Comparison of ENCODE assay signal across 18 mouse cellular contexts in genomic region chr16:40878301-40878700, GRCm38 (mm10).
A peak's percentile ranks its signal among the peaks of the same experiment; 100 is the strongest.
DNase-seq lines count a peak whose midpoint lies in the region; ATAC-seq and TF ChIP-seq lines count a peak whose summit lies in the region.
"Had no signal": no experiment of that assay in that cellular context is flagged by ENCODE, and none has a peak within 500 bp of the region (broad histone marks: within the 10 kb centered on the region; RNA-seq: fewer than 3 reads in every experiment).

No protein-coding gene starts in this region.

- no peaks in the 10 kb centered on the region for H3K9me3 ChIP-seq in limb, embryonic 14.5 days (ENCODE audit: control insufficient read depth, low read length)
- H3K9me3 ChIP-seq in limb, embryonic 10.5 days (replicated peaks) = no peaks in the 10 kb centered on the region
- H3K9me3 ChIP-seq: heart, embryonic 15.5 days; hindbrain, embryonic 10.5 days had no signal

- WGBS in limb, embryonic 14.5 days = 52% methylated on average over 4 of the region's 4 CpGs
- 94% methylated on average over 4 of the region's 4 CpGs for WGBS in limb, embryonic 10.5 days

- no peak overlapping the region for H3K9ac ChIP-seq in limb, embryonic 14.5 days (ENCODE audit: low read depth, low read length, severe bottlenecking)
- H3K9ac ChIP-seq: heart, embryonic 15.5 days; liver, embryonic 14.5 days had no signal

- no peaks in the 10 kb centered on the region for H3K36me3 ChIP-seq in limb, embryonic 14.5 days (ENCODE audit: control insufficient read depth, insufficient read depth, low read length)
- H3K36me3 ChIP-seq in limb, embryonic 10.5 days = no peaks in the 10 kb centered on the region
- H3K36me3 ChIP-seq: heart, embryonic 15.5 days; hindbrain, embryonic 10.5 days had no signal

- no peak overlapping the region for H3K4me2 ChIP-seq in limb, embryonic 14.5 days (replicated peaks; ENCODE audit: low read depth, low read length, severe bottlenecking)
- H3K4me2 ChIP-seq: heart, embryonic 15.5 days had no signal

- no peak for TF ChIP-seq CTCF in brain, embryonic 14.5 days (IDR thresholded peaks at IDR 0.05; ENCODE audit: borderline replicate concordance, extremely low read depth, insufficient read depth, insufficient read length)

- no peak overlapping the region for H3K27ac ChIP-seq in limb, embryonic 14.5 days (replicated peaks; ENCODE audit: low read depth, low read length)
- no peak overlapping the region for H3K27ac ChIP-seq in limb, embryonic 10.5 days
- H3K27ac ChIP-seq: gastrocnemius, adult 2 months; heart, embryonic 15.5 days; hindbrain, embryonic 10.5 days; liver, embryonic 14.5 days had no signal

- no peaks in the 10 kb centered on the region for H3K27me3 ChIP-seq in limb, embryonic 14.5 days (ENCODE audit: control insufficient read depth, insufficient read depth, low read length)
- no peaks in the 10 kb centered on the region for H3K27me3 ChIP-seq in limb, embryonic 10.5 days (ENCODE audit: low read depth, poor library complexity, severe bottlenecking)
- H3K27me3 ChIP-seq: heart, embryonic 15.5 days had no signal

- no peak for DNase-seq in frontal cortex, postnatal 25 days (ENCODE audit: low spot score in 2 of 2)
- peak; percentile 40 for DNase-seq in limb, embryonic 14.5 days (ENCODE audit: low spot score)
- DNase-seq in limb, embryonic 10.5 days (ENCODE audit: low spot score) = no peak
- peak; percentile 71 for DNase-seq in brain, embryonic 14.5 days (ENCODE audit: low read depth)
- peak; percentile 42 for DNase-seq in layer of hippocampus, adult 9-10 months (ENCODE audit: low spot score)
- no peak for DNase-seq in c-Kit-positive CD71-positive TER-119-positive erythroid progenitor cells, embryonic 14.5 days (ENCODE audit: low spot score)
- DNase-seq in ovary, postnatal 36 days (ENCODE audit: low spot score) = no peak
- DNase-seq: cerebellum, adult 8-10 months; embryo, embryonic 11 days; gastrocnemius, adult 2 months; heart, adult 18-20 months; lung, postnatal 14 days; thymus, adult 2 months had no signal

- TF ChIP-seq POLR2A in limb, embryonic 14.5 days (IDR thresholded peaks at IDR 0.05; ENCODE audit: borderline replicate concordance, extremely low read depth, insufficient read depth, insufficient read length) = no peak
- TF ChIP-seq POLR2A in brain, embryonic 14.5 days (IDR thresholded peaks at IDR 0.05; ENCODE audit: borderline replicate concordance, extremely low read depth, insufficient read depth, insufficient read length, poor library complexity, severe bottlenecking) = no peak

- H3K4me1 ChIP-seq in limb, embryonic 14.5 days (ENCODE audit: control insufficient read depth, insufficient read depth, low read length) = no peaks in the 10 kb centered on the region
- H3K4me1 ChIP-seq in limb, embryonic 10.5 days = no peaks in the 10 kb centered on the region
- H3K4me1 ChIP-seq: heart, embryonic 15.5 days; hindbrain, embryonic 10.5 days had no signal

- H3K4me3 ChIP-seq in limb, embryonic 14.5 days (replicated peaks; ENCODE audit: low read length) = no peak overlapping the region
- no peak overlapping the region for H3K4me3 ChIP-seq in limb, embryonic 10.5 days
- H3K4me3 ChIP-seq: gastrocnemius, adult 2 months; heart, embryonic 15.5 days; hindbrain, embryonic 10.5 days had no signal

- 0 out of 2 replicates have a peak, but pooled peaks have one; percentile 50 for ATAC-seq in frontal cortex, adult (ENCODE audit: low TSS enrichment)
- ATAC-seq in limb, embryonic 14.5 days (ENCODE audit: low FRiP score, low read depth) = no peak
- ATAC-seq: intestine, embryonic 16.5 days had no signal

Comparison
In these comparisons a context has a peak if more than half of its experiments do, and no peak if none do; other contexts are left out.
1. DNase-seq: peak in limb, embryonic 14.5 days (single experiment), brain, embryonic 14.5 days (single experiment) and layer of hippocampus, adult 9-10 months (single experiment); none in frontal cortex, postnatal 25 days (0 of 2), limb, embryonic 10.5 days (single experiment), c-Kit-positive CD71-positive TER-119-positive erythroid progenitor cells, embryonic 14.5 days (single experiment) and ovary, postnatal 36 days (single experiment).